Mouse (Mus musculus) stomach, postnatal 0 days (tissue): Measurements from ENCODE around the gene Dcun1d3.

ENCODE experiments used
- CTCF ChIP-seq: IDR thresholded peaks from 2 replicates; pipeline ENCODE4 v1.5.1; 2016; ENCODE audit warnings: antibody characterized with exemption, low read depth, mild to moderate bottlenecking, moderate library complexity
- EP300 ChIP-seq: optimal IDR thresholded peaks from 2 replicates; pipeline ENCODE3; 2016; ENCODE audit warnings: antibody characterized with exemption

- TF ChIP-seq EP300 (no peak), CTCF (no peak)
Observed at GRCm38 (mm10) chr7:119881229-119881628, 14.9 kb downstream of the Dcun1d3 start.
